In the genomic region with DNA sequence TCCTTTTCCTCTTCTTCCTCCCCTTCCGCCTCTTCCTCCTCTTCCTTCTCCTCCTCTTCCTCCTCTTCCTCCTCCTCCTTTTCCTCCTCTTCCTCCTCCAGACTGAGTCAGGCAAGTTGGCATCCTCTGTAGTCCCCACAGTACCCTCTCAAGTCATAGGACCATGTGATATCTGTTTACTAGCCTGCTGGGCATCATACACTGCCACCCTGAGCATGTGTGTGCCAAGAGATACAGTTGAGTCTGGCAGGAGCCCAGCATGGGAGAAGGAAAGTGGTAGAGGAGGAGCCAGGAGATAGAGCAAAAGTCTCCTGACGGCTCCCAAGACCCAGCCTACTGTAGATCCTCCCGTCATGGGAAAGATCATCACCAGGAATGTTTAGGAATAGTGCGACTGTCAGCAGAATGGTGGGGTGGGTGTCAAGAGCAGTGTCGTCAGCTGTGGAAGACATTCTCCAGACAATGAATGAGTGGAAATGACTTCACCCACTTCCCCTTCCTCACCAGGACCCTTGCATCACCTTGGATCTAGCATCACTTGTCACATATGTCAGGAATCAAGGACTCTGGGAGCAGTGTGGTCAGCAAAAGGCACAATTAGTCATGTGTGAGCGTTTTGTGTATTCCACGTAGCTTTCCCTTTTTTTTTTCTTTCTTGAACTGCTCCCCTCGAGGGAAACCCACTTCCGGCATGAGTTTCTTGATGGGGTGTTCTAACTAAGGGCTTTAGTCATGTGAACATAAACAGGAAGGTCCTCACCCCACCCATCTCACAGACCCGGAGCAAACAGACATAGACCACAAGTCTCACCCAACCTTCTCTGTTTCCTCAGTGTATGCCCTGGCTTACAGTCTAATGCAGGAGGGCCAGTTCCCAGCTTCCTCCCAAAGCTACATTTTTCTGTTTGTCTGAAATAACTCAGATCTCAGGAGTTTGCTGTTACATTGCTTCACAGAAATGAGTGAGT, we compare ENCODE assay signal across 11 mouse cellular contexts.
DNase-seq lines count a peak whose midpoint lies in the region; ATAC-seq and TF ChIP-seq lines count a peak whose summit lies in the region.
"Had no signal": no experiment of that assay in that cellular context is flagged by ENCODE, and none has a peak within 500 bp of the region (broad histone marks: within the 10 kb centered on the region; RNA-seq: fewer than 3 reads in every experiment).

No protein-coding gene starts in this region.

- TF ChIP-seq EP300 in lung, postnatal 0 days (IDR thresholded peaks at IDR 0.05): peak; percentile 90

- no peaks in the 10 kb centered on the region for H3K36me3 ChIP-seq in heart, embryonic 11.5 days (ENCODE audit: control insufficient read depth, insufficient read depth, low read length)
- H3K36me3 ChIP-seq in lung, postnatal 0 days (ENCODE audit: insufficient read depth, low read length): no peaks in the 10 kb centered on the region
- H3K36me3 ChIP-seq: embryonic facial prominence, embryonic 15.5 days had no signal

- H3K27me3 ChIP-seq in heart, embryonic 11.5 days (ENCODE audit: control insufficient read depth, insufficient read depth, low read length): no peaks in the 10 kb centered on the region
- no peaks in the 10 kb centered on the region for H3K27me3 ChIP-seq in lung, postnatal 0 days (replicated peaks; ENCODE audit: insufficient read depth, low read length)
- H3K27me3 ChIP-seq: embryonic facial prominence, embryonic 15.5 days had no signal

- peak overlapping the region; percentile 64 for H3K27ac ChIP-seq in heart, embryonic 11.5 days (ENCODE audit: low read depth, low read length)
- H3K27ac ChIP-seq in lung, postnatal 0 days (ENCODE audit: low read length): peak overlapping the region; percentile 51
- H3K27ac ChIP-seq: embryonic facial prominence, embryonic 15.5 days had no signal

- peaks cover 16% of the 10 kb centered on the region for H3K4me1 ChIP-seq in heart, embryonic 11.5 days (ENCODE audit: control insufficient read depth, insufficient read depth, low read length)
- H3K4me1 ChIP-seq in lung, postnatal 0 days (ENCODE audit: insufficient read depth, low read depth, low read length): no peaks in the 10 kb centered on the region

- ATAC-seq in heart, embryonic 11.5 days (replicated peaks; ENCODE audit: insufficient number of reproducible peaks, low FRiP score, low TSS enrichment): no peak; the same call in 1 of the 2 replicates
- ATAC-seq in lung, postnatal 0 days: peak; percentile 90
- ATAC-seq in cerebellum, adult (ENCODE audit: insufficient number of reproducible peaks, low FRiP score, low TSS enrichment): no peak

- no peak overlapping the region for H3K9ac ChIP-seq in heart, embryonic 11.5 days (ENCODE audit: low read depth, low read length)
- H3K9ac ChIP-seq in lung, postnatal 0 days (replicated peaks; ENCODE audit: low read depth): no peak overlapping the region
- H3K9ac ChIP-seq: embryonic facial prominence, embryonic 15.5 days had no signal

- H3K4me3 ChIP-seq in heart, embryonic 11.5 days (ENCODE audit: low read depth, low read length): no peak overlapping the region
- no peak overlapping the region for H3K4me3 ChIP-seq in lung, postnatal 0 days (ENCODE audit: low read depth, low read length)
- H3K4me3 ChIP-seq: embryonic facial prominence, embryonic 15.5 days had no signal

- no peaks in the 10 kb centered on the region for H3K9me3 ChIP-seq in heart, embryonic 11.5 days (replicated peaks; ENCODE audit: control insufficient read depth, low read length)
- no peaks in the 10 kb centered on the region for H3K9me3 ChIP-seq in lung, postnatal 0 days (ENCODE audit: low read length)
- H3K9me3 ChIP-seq: embryonic facial prominence, embryonic 15.5 days had no signal

- H3K4me2 ChIP-seq in heart, embryonic 11.5 days: peak overlapping the region; percentile 12; the same call in 1 of the 2 replicates
- H3K4me2 ChIP-seq in lung, postnatal 0 days (replicated peaks; ENCODE audit: low read depth, low read length): no peak overlapping the region
- H3K4me2 ChIP-seq: embryonic facial prominence, embryonic 15.5 days; midbrain, embryonic 11.5 days had no signal

- no peak for TF ChIP-seq CTCF in lung, postnatal 0 days (IDR thresholded peaks at IDR 0.05)

- WGBS in heart, embryonic 11.5 days (ENCODE audit: insufficient replicate concordance): 41% methylated on average over 10 of the region's 10 CpGs
- WGBS in lung, postnatal 0 days: 36% methylated on average over 10 of the region's 10 CpGs

- DNase-seq in spleen, adult 12 weeks (ENCODE audit: low spot score): peak; percentile 21
- no peak for DNase-seq in spleen, postnatal 14 days (ENCODE audit: low spot score in 2 of 2)
- peak; percentile 81 for DNase-seq in lung, postnatal 0 days (ENCODE audit: low spot score)
- DNase-seq in thymus, postnatal 0 days (ENCODE audit: low spot score): peak; percentile 79
- DNase-seq in cerebellum, adult 11 months: no peak
- no peak for DNase-seq in frontal cortex, postnatal 36 days (ENCODE audit: low spot score in 2 of 2)
- DNase-seq: gastrocnemius, postnatal 36 days had no signal

Comparison
In these comparisons a context has a peak if more than half of its experiments do, and no peak if none do; other contexts are left out.
1. DNase-seq: peak in spleen, adult 12 weeks (single experiment), lung, postnatal 0 days (single experiment) and thymus, postnatal 0 days (single experiment); none in spleen, postnatal 14 days (0 of 2), cerebellum, adult 11 months (single experiment) and frontal cortex, postnatal 36 days (0 of 2).